Mouse (Mus musculus) CH12.LX (cell line): ENCODE measurements around the gene Usp39. TPM values are rescaled to one million over a fixed set of nuclear protein-coding genes. Genes with fewer than 3 reads are reported as not detected.
A peak's percentile ranks its signal among the peaks of the same experiment; 100 is the strongest.

Experiments
- DNase-seq: peaks from one replicate; pipeline ENCODE4 v3.0.0-alpha.2; 2013; ENCODE audit errors: extremely low read depth
- H3K27ac ChIP-seq: 2 replicates; pipeline ENCODE4 v1.5.1; 2012; ENCODE audit warnings: low read depth, mild to moderate bottlenecking, control low read depth, moderate library complexity; ENCODE audit not compliant: insufficient read depth
- H3K27me3 ChIP-seq: replicated peaks from 2 replicates; pipeline ENCODE3; 2012; ENCODE audit warnings: inconsistent platforms
- H3K36me3 ChIP-seq, 2 experiments: replicated peaks in 1 of 2; 2 replicates each; pipeline versions ENCODE3 to v1.6.1; 2012; ENCODE audit warnings: inconsistent platforms in 1 of 2, low read length in 1 of 2, mild to moderate bottlenecking in 1 of 2, mixed read lengths in 1 of 2, moderate library complexity in 1 of 2; ENCODE audit not compliant: control insufficient read depth in 1 of 2, insufficient read depth in 1 of 2
- H3K4me1 ChIP-seq, 2 experiments: 2 replicates each; pipeline ENCODE4 v1.6.1; 2012; ENCODE audit warnings: inconsistent platforms in 1 of 2, moderate library complexity in 1 of 2; ENCODE audit not compliant: insufficient read depth in 2 of 2, control insufficient read depth in 1 of 2
- H3K4me2 ChIP-seq: 2 replicates; pipeline ENCODE4 v1.6.1; 2012; ENCODE audit warnings: low read depth, mild to moderate bottlenecking, control low read depth; ENCODE audit not compliant: poor library complexity, insufficient read depth, severe bottlenecking
- H3K4me3 ChIP-seq, 3 experiments: fragments of 150-350 bp in 1 of 3; sonication (generic) in 1 of 3; replicated peaks in 1 of 3; 2 replicates each; pipeline versions ENCODE3 to v1.5.1; 2011 to 2012; ENCODE audit warnings: low read depth in 2 of 3, low read length in 2 of 3, mild to moderate bottlenecking in 2 of 3, moderate library complexity in 2 of 3, control low read depth in 1 of 3, improper control_type of control experiment in 1 of 3, inconsistent platforms in 1 of 3, mixed read lengths in 1 of 3; ENCODE audit not compliant: poor library complexity in 1 of 3
- H3K79me2 ChIP-seq: replicated peaks from 2 replicates; pipeline ENCODE4 v1.6.1; 2012; ENCODE audit warnings: mild to moderate bottlenecking, moderate library complexity; ENCODE audit not compliant: control insufficient read depth, poor library complexity, insufficient read depth, severe bottlenecking; ENCODE audit errors: extremely low read depth
- H3K9ac ChIP-seq: 2 replicates; pipeline ENCODE4 v1.6.1; 2012; ENCODE audit warnings: low read depth, mild to moderate bottlenecking, control low read depth, moderate library complexity; ENCODE audit not compliant: insufficient read depth
- H3K9me3 ChIP-seq: replicated peaks from 2 replicates; pipeline ENCODE3; 2012; ENCODE audit warnings: low read length, inconsistent platforms, mixed read lengths
- BHLHE40 ChIP-seq: IDR thresholded peaks from 2 replicates; pipeline ENCODE4 v1.6.1; 2011; ENCODE audit warnings: mild to moderate bottlenecking, low read depth, low read length, improper control_type of control experiment
- CHD2 ChIP-seq: IDR thresholded peaks from 2 replicates; pipeline ENCODE4 v1.6.1; 2011; ENCODE audit warnings: low read length, improper control_type of control experiment
- EP300 ChIP-seq: IDR thresholded peaks from 2 replicates; pipeline ENCODE4 v1.6.1; 2011; ENCODE audit warnings: low read length, improper control_type of control experiment
- ETS1 ChIP-seq: conservative IDR thresholded peaks from 2 replicates; pipeline ENCODE4 v1.6.1; 2012; ENCODE audit warnings: low read depth, mild to moderate bottlenecking, inconsistent platforms, low read length, improper control_type of control experiment, moderate library complexity
- IRF4 ChIP-seq: IDR thresholded peaks from 2 replicates; pipeline ENCODE4 v1.6.1; 2014; ENCODE audit warnings: low read depth, mild to moderate bottlenecking, inconsistent platforms, low read length, improper control_type of control experiment
- KAT2A ChIP-seq: IDR thresholded peaks from 2 replicates; pipeline ENCODE4 v1.6.1; 2012; ENCODE audit warnings: low read length, improper control_type of control experiment, inconsistent platforms; ENCODE audit not compliant: insufficient replicate concordance
- MAFK ChIP-seq: IDR thresholded peaks from 2 replicates; pipeline ENCODE4 v1.6.1; 2011; ENCODE audit warnings: low read length, improper control_type of control experiment; ENCODE audit not compliant: insufficient replicate concordance
- MXI1 ChIP-seq: IDR thresholded peaks from 2 replicates; pipeline ENCODE4 v1.6.1; 2011; ENCODE audit warnings: mild to moderate bottlenecking, low read depth, low read length, improper control_type of control experiment
- RAD21 ChIP-seq: IDR thresholded peaks from 2 replicates; pipeline ENCODE4 v1.6.1; 2011; ENCODE audit warnings: low read depth, mild to moderate bottlenecking, low read length, improper control_type of control experiment, moderate library complexity
- RCOR1 ChIP-seq: conservative IDR thresholded peaks from 2 replicates; pipeline ENCODE4 v1.6.1; 2012; ENCODE audit warnings: low read depth, mild to moderate bottlenecking, inconsistent platforms, low read length, improper control_type of control experiment
- TCF12 ChIP-seq: IDR thresholded peaks from 2 replicates; pipeline ENCODE4 v1.6.1; 2014; ENCODE audit warnings: low read depth, mild to moderate bottlenecking, inconsistent platforms, low read length, improper control_type of control experiment
- UBTF ChIP-seq: IDR thresholded peaks from 2 replicates; pipeline ENCODE4 v1.6.1; 2012; ENCODE audit warnings: low read depth, mild to moderate bottlenecking, inconsistent platforms, low read length, improper control_type of control experiment, moderate library complexity
- ZMIZ1 ChIP-seq: IDR thresholded peaks from 2 replicates; pipeline ENCODE4 v1.6.1; 2012; ENCODE audit warnings: low read depth, mild to moderate bottlenecking, inconsistent platforms, low read length, improper control_type of control experiment
- dilution Hi-C: fragments of 300-500 bp; cut with MboI; formaldehyde crosslinking; loops from 2 replicates; pipeline ENCODE4 v1.14.3; 2020; ENCODE audit warnings: low sequenced_read_pairs; ENCODE audit not compliant: extremely low pct_unique_long_range_greater_than_20kb, extremely low pct_ligation_motif_present
- in situ Hi-C: fragments of 300-500 bp; cut with MboI; formaldehyde crosslinking; loops from 3 replicates; pipeline ENCODE4 v1.14.3; 2019; ENCODE audit warnings: low sequenced_read_pairs, low pct_ligation_motif_present, low pct_unique_long_range_greater_than_20kb, mixed read lengths
- polyA plus RNA-seq: library from polyadenylated mRNA; unstranded; fragments of >175 nt; gene quantifications from 2 replicates; pipeline ENCODE4 v1.2.1, GENCODE M21; 2012; ENCODE audit warnings: low read depth; ENCODE audit not compliant: insufficient read length
- total RNA-seq, 2 experiments: library from RNA; depleted of rRNA; stranded (reverse); fragments of 300-350 nt in 1 of 2; fragments of >200 nt in 1 of 2; gene quantifications; 2 replicates each; pipeline ENCODE4 v1.2.3; 2012 to 2014

Gene Usp39
- total and polyA plus RNA-seq, 3 experiments, result 74.5 to 138 (median 88.2) TPM

DNA sequence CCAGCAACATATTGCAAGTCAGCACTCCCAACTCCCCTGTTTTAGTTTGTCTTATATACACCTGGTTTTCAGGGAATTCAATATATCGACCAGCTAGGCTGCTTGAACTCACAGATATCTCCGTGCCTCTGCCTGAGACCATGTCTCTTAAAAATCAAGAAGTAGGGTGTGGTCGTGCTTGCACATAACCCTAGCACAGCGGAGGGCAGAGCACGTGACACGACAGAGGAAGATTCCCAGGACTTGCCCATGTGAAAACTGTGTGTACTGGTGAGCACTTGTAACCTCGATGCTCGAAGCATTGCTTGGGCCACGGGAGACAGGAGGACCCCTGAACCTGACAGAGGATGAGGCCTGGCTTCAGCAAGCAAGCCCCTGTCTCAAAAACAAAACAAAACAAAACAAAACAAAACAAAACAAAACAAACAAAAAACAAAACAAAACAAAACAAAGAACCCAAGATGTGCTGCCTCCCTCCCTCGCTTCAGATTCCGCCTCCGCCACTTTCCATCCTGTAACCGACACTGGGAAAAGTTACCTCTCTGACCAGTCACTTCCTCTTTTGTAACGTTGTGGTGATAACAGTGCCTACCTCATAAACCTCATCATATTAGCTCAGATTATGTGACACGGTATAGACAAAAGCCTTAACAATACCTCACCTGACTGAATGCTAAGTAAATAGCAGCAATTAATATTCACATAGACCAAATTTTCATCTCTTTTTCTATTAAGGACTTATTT lies 30.0 kb upstream of the Usp39 start:
- TF ChIP-seq BHLHE40 (0 out of 2 replicates have a peak, but pooled peaks have one; percentile 14), TCF12 (no peak), RCOR1 (no peak), IRF4 (peak; percentile 49; the same call in 1 of the 2 replicates), MXI1 (no peak), ETS1 (0 out of 2 replicates have a peak, but pooled peaks have one; percentile 9), EP300 (peak; percentile 77)
- Histone ChIP-seq H3K27ac (no peak overlapping the region), H3K9me3 (no peaks in the 10 kb centered on the region), H3K4me2 (peak overlapping the region; percentile 30; the same call in 1 of the 2 replicates), H3K79me2 (no peaks in the 10 kb centered on the region), H3K36me3 (no peaks in the 10 kb centered on the region), H3K4me3 (no peak overlapping the region), H3K9ac (no peak overlapping the region), H3K27me3 (peaks cover 11% of the 10 kb centered on the region), H3K4me1 (peaks cover 2 to 19% of the 10 kb centered on the region in 2 experiments; a peak in 3 of 4 replicates)
- dilution Hi-C loops (no loop called here), in situ Hi-C loops (no loop called here)
- peak; percentile 43 for DNase-seq

GRCm38 (mm10) chr6:72374206-72374605 lies 29.2 kb upstream of the Usp39 start:
- Histone ChIP-seq H3K27me3 (peaks cover 4% of the 10 kb centered on the region), H3K27ac (no peak overlapping the region), H3K4me1 (peaks cover 2 to 12% of the 10 kb centered on the region in 2 experiments; a peak in 3 of 4 replicates), H3K4me2 (no peak overlapping the region), H3K9me3 (no peaks in the 10 kb centered on the region), H3K79me2 (no peaks in the 10 kb centered on the region), H3K4me3 (no peak overlapping the region), H3K36me3 (no peaks in the 10 kb centered on the region), H3K9ac (no peak overlapping the region)
- in situ Hi-C loops, result no loop called here
- dilution Hi-C loops, result no loop called here
- DNase-seq, result no peak
- TF ChIP-seq CHD2, result no peak
- TF ChIP-seq ZMIZ1, result no peak
- TF ChIP-seq RAD21, result no peak
- no peak for TF ChIP-seq MAFK
- no peak for TF ChIP-seq KAT2A
- TF ChIP-seq UBTF, result no peak
